In genomic region chr8:125271357-125271756, GRCm38 (mm10) we compare ENCODE assay signal across 12 mouse cellular contexts.
A peak's percentile ranks its signal among the peaks of the same experiment; 100 is the strongest.
DNase-seq lines count a peak whose midpoint lies in the region; ATAC-seq and TF ChIP-seq lines count a peak whose summit lies in the region.
"Had no signal": no experiment of that assay in that cellular context is flagged by ENCODE, and none has a peak within 500 bp of the region (broad histone marks: within the 10 kb centered on the region; RNA-seq: fewer than 3 reads in every experiment).

No protein-coding gene starts in this region.

- H3ac ChIP-seq in myocyte (ENCODE audit: control insufficient read depth, insufficient read length): no peak overlapping the region

- ATAC-seq in kidney, embryonic 15.5 days (replicated peaks; ENCODE audit: low FRiP score): no peak

- H3K4me2 ChIP-seq in kidney, embryonic 15.5 days: no peak overlapping the region
- H3K4me2 ChIP-seq in myocyte (ENCODE audit: low read depth): no peak overlapping the region
- H3K4me2 ChIP-seq: limb, embryonic 12.5 days had no signal

- H3K9ac ChIP-seq in kidney, embryonic 15.5 days: no peak overlapping the region
- H3K9ac ChIP-seq: limb, embryonic 12.5 days had no signal

- no peaks in the 10 kb centered on the region for H3K36me3 ChIP-seq in kidney, embryonic 15.5 days
- no peaks in the 10 kb centered on the region for H3K36me3 ChIP-seq in embryonic facial prominence, embryonic 10.5 days (replicated peaks)
- H3K36me3 ChIP-seq in myocyte (ENCODE audit: control insufficient read depth, insufficient read depth): no peaks in the 10 kb centered on the region
- H3K36me3 ChIP-seq: limb, embryonic 12.5 days had no signal

- H3K27me3 ChIP-seq in kidney, embryonic 15.5 days: 0 out of 2 replicates have a peak, but pooled peaks cover 2% of the 10 kb centered on the region
- H3K27me3 ChIP-seq in embryonic facial prominence, embryonic 10.5 days (replicated peaks; ENCODE audit: low read depth, poor library complexity, severe bottlenecking): 0 out of 2 replicates have a peak, but pooled peaks cover 8% of the 10 kb centered on the region
- H3K27me3 ChIP-seq in myocyte (ENCODE audit: control insufficient read depth, insufficient read depth, insufficient read length): no peaks in the 10 kb centered on the region
- H3K27me3 ChIP-seq: limb, embryonic 12.5 days had no signal

- H3K27ac ChIP-seq in kidney, embryonic 15.5 days: peak overlapping the region; percentile 52
- H3K27ac ChIP-seq in embryonic facial prominence, embryonic 10.5 days (replicated peaks): 0 out of 2 replicates have a peak overlapping the region, but pooled peaks have one; percentile 7
- H3K27ac ChIP-seq: limb, embryonic 12.5 days; macrophage had no signal

- H3K79me2 ChIP-seq in myocyte (ENCODE audit: control insufficient read depth, insufficient read depth): no peaks in the 10 kb centered on the region

- 72% methylated on average over 5 of the region's 5 CpGs for WGBS in kidney, embryonic 15.5 days
- 74% methylated on average over 5 of the region's 5 CpGs for WGBS in embryonic facial prominence, embryonic 10.5 days

- no peak overlapping the region for H3K4me3 ChIP-seq in kidney, embryonic 15.5 days (replicated peaks)
- no peak overlapping the region for H3K4me3 ChIP-seq in embryonic facial prominence, embryonic 10.5 days
- H3K4me3 ChIP-seq in myocyte: no peak overlapping the region
- H3K4me3 ChIP-seq: limb, embryonic 12.5 days had no signal

- H3K4me1 ChIP-seq in kidney, embryonic 15.5 days: 0 out of 2 replicates have a peak, but pooled peaks cover 9% of the 10 kb centered on the region
- H3K4me1 ChIP-seq in embryonic facial prominence, embryonic 10.5 days: peaks cover 13% of the 10 kb centered on the region
- H3K4me1 ChIP-seq: limb, embryonic 12.5 days had no signal

- no peak for TF ChIP-seq POLR2A in myocyte (IDR thresholded peaks at IDR 0.05; ENCODE audit: insufficient read length, low read depth)

- intact Hi-C loops in gastrocnemius, postnatal 14 days (cut with DNase I; ENCODE audit: low total_unique reads): no loop called here
- intact Hi-C loops in gastrocnemius, postnatal 36 days (cut with DNase I): no loop called here

- 0 out of 2 replicates have a peak, but pooled peaks cover 3% of the 10 kb centered on the region for H3K9me3 ChIP-seq in kidney, embryonic 15.5 days (replicated peaks)
- H3K9me3 ChIP-seq in embryonic facial prominence, embryonic 10.5 days: 0 out of 2 replicates have a peak, but pooled peaks cover 9% of the 10 kb centered on the region

- DNase-seq in gastrocnemius, postnatal 14 days: peak; percentile 17
- DNase-seq in gastrocnemius, postnatal 36 days: no peak
- no peak for DNase-seq in kidney, postnatal 25 days
- DNase-seq in embryonic facial prominence, embryonic 10.5 days (ENCODE audit: low spot score): no peak
- no peak for DNase-seq in adrenal gland, postnatal 36 days
- DNase-seq in embryo, embryonic 10 days (ENCODE audit: low spot score): no peak
- DNase-seq: cerebellum, adult 8-10 months; thymus, postnatal 14 days had no signal

TF ChIP-seq in myocyte, 11 proteins besides CTCF, POLR2A, EP300 and RAD21:
- TF ChIP-seq REST (IDR thresholded peaks at IDR 0.05; ENCODE audit: insufficient read depth, insufficient read length) (no peak), TCF3 (IDR thresholded peaks at IDR 0.05; ENCODE audit: insufficient read length, low read depth) (peak; percentile 84), TCF12 (IDR thresholded peaks at IDR 0.05; ENCODE audit: insufficient read depth, poor library complexity, severe bottlenecking) (peak; percentile 89), CEBPB (IDR thresholded peaks at IDR 0.05; ENCODE audit: insufficient read depth, poor library complexity, severe bottlenecking) (no peak), E2F4 (IDR thresholded peaks at IDR 0.05; ENCODE audit: insufficient read depth) (no peak), SRF (IDR thresholded peaks at IDR 0.05; ENCODE audit: control insufficient read depth, insufficient read length, low read depth) (no peak), USF1 (IDR thresholded peaks at IDR 0.05; ENCODE audit: low read depth) (no peak), MAX (IDR thresholded peaks at IDR 0.05; ENCODE audit: low read depth) (no peak), MYOD1 (IDR thresholded peaks at IDR 0.05; ENCODE audit: control insufficient read depth in 1 of 3, insufficient read length in 2 of 3, low read depth in 2 of 3) (peak; percentile 68 to 98 (median 97)), MYOG (IDR thresholded peaks at IDR 0.05; ENCODE audit: control insufficient read depth in 1 of 3, insufficient read depth in 1 of 3, insufficient read length in 2 of 3, low read depth in 2 of 3) (peak; percentile 84 to 97 (median 87))
